Mouse (Mus musculus): ENCODE data around the gene Rpl13a.
A peak's percentile ranks its signal among the peaks of the same experiment; 100 is the strongest.
"Not testable (repeated sequence)": the region's sequence is repeated elsewhere in the genome, so short reads cannot be mapped to it uniquely, and the experiment has no call there.

The Rpl13a gene

DNA sequence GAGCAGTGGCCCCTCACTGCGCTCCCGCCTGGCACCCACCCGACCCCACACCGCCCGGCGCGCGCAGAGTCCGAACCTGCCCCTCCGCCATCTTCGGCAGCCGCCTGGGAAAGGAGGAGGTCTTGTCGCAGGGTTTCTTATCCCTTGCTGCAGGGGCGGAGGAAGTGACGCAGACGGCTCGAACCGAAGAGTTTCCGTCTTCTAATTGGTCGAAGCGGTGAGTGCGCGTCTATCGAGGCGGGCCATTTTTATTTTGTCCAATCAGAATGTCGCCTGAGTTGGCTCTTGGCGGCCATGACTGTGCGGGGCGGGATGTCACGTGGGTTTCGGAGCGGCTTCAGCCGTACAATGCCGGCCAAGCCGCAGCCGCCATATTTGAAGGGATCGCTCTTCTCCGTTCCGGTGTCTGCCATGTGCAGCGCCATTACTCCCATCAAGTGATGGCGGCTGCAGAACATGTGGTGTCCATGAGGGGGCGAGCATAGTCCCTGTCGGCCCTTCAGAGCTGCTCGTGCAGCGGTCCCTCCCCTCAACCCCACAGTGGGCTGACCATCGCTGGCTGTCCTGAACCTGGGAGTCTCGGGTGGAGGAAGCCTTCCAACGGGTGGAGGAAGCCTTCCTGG is at the start of gene Rpl13a:
Gene Rpl13a (minus strand): TSS at position 138 of the 623 bp plus-strand sequence.
- DNase-seq (ENCODE audit: low spot score in 2 of 2), result peak; percentile 96 to 99

DNA sequence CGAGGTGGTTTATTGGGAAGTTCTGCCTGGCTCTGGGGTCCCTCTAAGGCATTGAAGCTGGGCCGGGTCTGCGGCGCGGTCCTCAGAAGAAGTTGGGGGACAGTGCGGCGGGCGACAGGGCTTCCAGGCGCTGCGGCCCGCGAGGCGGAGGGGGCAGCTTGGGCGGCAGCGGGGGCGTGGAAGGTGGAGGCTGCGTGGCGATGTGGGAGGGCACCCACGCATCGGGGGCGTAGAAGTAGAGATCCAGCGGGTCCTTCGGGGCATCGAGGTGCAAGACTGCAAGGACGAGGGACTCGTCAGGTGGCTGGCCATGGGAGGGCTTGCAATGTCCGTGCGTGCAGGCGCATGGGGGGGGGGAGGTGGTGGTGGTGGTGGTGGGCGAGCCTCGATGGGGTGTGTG is 47.8 kb upstream of the Rpl13a start:
- no peak for DNase-seq (ENCODE audit: low spot score in 2 of 2)

DNA sequence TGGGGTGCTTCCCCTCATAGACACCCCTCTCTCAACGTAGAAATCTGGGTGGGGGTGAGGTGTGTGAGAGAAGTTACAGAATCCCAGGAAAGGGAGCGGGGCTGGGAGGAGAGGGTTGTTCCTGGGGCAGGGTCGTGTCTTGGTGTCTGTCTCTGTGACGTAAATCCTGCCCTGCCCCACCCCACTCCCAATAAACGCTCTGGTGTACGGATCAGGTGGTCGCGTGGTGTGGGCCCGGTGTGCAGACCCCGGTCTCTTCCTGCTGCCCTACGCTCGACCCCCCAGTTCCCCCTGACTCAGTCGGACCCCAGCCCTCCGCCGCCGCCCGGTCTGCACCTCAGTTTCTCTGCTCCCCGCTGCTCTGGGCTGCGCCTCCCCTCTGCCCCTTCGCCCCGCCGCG is 47.4 kb upstream of the Rpl13a start:
- no peak for DNase-seq (ENCODE audit: low spot score in 2 of 2)

DNA sequence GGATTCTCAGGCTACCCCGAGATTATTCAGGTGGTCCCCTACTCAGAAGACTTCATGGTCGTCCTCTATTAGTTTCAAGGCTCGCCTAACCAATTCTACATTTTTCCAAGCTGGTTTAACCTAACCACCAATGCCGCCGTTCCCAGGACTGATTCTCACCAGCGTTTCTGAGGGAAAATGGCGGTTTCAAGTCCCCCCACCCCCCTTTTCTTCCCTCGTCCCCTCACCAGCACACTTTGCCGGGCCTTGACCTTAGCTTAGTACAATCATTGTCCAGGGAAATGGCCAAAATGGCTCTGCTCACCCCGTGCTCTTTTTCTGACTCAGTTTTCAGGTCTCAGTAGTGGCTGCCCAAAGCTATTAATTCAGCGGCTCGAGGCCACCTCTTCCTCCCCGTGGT is 46.8 kb upstream of the Rpl13a start:
- DNase-seq (ENCODE audit: low spot score in 2 of 2), result no peak

DNA sequence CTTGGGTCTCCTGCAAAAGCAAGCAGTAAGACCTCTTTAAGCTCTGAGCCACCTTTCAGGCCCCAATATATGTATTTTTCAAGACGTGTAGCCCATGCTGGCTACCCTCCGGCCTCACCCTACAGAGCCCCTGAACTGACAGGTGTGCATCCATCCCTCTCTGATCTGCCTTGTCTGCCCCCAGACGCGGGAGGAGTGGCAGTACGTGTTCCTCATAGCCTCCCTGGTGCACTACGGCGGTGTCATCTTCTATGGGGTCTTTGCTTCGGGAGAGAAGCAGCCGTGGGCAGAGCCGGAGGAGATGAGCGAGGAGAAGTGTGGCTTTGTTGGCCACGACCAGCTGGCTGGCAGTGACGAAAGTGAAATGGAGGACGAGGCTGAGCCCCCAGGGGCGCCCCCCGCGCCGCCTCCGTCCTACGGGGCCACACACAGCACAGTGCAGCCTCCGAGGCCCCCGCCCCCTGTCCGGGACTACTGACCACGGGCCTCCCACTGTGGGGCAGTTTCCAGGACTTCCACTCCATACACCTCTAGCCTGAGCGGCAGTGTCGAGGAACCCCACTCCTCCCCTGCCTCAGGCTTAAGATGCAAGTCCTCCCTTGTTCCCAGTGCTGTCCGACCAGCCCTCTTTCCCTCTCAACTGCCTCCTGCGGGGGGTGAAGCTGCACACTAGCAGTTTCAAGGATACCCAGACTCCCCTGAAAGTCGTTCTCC is 46.2 kb upstream of the Rpl13a start:
- DNase-seq (ENCODE audit: low spot score in 2 of 2), result no peak

DNA sequence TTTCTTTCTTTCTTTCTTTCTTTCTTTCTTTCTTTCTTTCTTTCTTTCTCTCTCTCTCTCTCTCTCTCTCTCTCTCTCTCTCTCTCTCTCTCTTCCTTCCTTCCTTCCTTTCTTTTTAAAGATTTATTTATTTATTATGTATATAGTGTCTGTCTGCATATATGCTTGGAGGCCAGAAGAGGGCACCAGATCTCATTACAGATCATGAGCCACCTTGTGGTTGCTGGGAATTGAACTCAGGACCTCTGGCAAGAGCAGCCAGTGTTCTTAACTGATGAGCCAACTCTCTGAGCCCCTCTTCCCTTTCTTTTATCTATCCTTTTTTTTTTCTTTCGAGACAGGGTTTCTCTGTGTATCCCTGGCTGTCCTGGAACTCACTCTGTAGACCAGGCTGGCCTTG is 45.2 kb upstream of the Rpl13a start:
- DNase-seq (ENCODE audit: low spot score in 2 of 2), result not testable (repeated sequence)

DNA sequence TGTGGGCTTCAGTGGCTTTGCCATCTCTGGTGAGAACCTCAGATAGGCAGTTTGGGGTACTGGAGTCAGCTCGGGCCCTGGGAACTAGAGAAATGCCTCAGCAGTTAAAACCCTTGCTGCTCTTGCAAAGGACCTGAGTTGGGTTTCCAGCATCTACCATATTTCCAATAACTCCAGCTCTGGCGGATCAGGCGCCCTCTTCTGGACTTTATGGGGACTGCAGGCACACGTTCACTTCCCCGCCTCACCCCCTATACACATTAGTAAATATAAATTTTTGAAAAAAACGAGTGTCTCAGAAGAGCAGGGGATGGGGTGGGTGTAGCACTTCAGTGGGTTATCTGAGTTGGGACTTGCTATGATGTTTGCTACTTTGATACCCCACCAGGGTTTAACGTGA is 44.4 kb upstream of the Rpl13a start:
- no peak for DNase-seq (ENCODE audit: low spot score in 2 of 2)

DNA sequence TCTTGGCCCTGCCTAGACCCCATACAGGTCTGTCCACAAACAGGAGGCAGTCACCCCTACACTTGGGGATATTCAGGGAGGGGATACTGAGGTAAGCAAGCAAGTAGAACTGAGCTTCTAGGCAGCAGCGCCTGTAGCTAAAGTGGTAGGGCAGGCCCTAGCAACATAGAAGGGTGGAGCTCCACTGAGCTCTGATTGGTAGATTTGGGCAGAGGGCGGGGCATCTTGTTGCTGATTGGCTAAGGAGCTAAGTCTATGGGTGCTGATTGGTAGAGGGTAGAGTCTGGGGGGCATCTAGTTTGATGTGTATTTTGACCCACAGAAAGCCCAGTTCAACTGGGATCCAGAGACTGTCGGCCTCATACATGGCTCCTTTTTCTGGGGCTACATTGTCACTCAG is 40.9 kb upstream of the Rpl13a start:
- DNase-seq (ENCODE audit: low spot score in 2 of 2), result no peak

DNA sequence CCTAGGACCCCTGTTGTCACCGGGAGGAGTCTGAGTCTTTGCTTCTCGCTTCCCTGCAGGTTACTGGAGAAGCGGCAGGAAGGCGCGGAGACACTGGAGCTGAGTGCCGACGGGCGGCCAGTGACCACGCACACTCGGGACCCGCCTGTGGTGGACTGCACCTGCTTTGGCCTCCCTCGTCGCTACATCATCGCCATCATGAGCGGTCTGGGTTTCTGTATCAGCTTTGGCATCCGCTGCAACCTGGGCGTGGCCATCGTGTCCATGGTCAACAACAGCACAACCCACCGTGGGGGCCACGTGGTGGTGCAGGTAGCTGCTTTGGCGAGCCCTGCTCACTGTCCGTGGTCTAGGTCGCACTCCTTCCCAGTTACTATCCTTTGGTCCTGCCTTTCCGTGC is 40.1 kb upstream of the Rpl13a start:
- DNase-seq (ENCODE audit: low spot score in 2 of 2), result no peak

DNA sequence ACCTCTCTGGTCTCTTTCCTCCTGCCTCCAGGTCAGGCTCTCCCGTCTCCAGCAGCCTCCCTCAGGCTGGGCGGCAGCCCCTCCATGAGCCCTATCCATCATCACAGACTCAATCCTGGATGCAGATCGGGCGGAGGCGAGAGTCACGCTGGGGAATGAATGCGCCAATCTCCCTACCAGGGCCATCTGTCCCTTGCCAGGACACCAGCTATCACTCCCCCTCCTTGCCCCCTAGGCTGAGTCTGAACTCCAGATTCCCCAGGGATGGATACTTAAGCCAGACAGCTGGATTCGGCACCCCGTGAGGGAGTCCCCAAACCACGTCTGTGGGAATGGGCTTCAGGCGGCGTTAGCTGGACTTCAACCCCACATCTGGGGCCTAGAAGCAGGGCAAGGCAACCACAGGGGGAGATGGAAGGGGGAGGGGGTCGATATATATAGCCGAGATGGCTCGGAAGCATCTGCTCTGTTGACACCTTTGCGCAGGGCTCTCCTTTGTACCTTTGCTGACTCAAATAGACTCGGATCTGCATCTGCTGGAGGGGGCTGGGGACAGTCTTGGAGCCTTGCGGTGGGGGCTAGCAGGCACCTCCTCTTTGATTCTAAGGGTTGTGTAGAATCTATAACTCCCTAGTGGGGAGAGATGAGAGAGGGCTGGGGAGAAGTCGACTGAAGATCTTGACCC is 39.3 kb upstream of the Rpl13a start:
- no peak for DNase-seq (ENCODE audit: low spot score in 2 of 2)

DNA sequence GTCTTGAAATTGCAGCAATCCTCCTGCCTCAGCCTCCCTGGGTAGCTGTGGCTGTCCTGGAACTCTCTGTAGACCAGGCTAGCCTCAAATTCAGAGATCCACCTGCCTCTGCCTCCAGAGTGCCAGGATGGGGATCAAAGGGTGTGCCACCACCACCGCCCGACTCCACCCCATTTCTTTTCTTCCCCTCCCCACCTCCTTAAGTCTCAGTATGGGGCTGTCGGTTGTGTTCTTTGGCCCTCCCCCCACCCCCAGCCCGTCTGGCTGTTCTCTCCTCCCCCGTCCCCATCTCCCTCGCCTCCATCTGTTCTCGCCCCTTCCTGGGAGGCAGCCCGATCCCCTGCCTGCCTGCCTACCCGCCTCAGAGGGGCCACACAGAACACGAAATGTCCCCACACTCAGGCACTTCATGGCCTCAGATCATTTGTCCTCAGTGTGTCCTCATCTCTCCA is 38.4 kb upstream of the Rpl13a start:
- DNase-seq (ENCODE audit: low spot score in 2 of 2), result no peak

DNA sequence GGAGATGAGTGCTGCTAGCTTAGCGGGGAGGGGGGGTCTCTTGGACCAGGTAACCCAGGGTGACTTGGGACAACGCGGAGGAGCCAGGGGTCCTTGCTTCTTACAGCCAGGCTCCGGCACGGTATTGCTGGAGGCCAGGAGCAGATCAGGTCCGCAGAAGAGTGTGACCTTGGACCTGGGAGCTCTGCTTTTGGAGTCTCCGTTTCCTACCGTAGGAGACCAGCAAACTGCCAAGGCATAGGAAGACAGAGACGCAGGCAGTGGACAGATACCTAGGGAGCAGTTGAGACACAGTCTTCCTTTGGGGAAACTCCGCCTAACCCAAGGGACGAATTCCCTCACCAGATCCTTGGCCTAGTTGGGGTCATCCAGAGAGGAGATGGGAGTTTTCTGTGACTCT is 37.1 kb upstream of the Rpl13a start:
- DNase-seq (ENCODE audit: low spot score in 2 of 2), result no peak

DNA sequence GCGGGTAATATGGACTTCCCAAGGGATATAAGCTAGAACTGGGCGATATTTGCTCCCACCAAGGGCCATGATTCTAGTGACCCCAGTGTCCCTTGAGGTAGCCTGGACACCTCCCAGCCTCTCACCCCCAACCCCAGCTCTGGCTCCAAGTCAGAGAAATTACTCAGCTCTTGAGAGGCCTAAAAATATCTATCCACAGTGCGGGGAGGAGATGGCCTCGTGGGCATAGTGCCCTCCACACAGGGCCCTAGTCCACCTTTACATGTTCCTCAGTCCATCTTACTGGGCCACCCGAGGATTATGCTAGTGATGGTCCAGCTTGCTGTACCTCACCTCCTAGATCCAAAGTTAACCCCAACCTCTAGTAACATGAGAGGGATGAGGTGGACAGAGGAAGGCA is 36.3 kb upstream of the Rpl13a start:
- no peak for DNase-seq (ENCODE audit: low spot score in 2 of 2)

DNA sequence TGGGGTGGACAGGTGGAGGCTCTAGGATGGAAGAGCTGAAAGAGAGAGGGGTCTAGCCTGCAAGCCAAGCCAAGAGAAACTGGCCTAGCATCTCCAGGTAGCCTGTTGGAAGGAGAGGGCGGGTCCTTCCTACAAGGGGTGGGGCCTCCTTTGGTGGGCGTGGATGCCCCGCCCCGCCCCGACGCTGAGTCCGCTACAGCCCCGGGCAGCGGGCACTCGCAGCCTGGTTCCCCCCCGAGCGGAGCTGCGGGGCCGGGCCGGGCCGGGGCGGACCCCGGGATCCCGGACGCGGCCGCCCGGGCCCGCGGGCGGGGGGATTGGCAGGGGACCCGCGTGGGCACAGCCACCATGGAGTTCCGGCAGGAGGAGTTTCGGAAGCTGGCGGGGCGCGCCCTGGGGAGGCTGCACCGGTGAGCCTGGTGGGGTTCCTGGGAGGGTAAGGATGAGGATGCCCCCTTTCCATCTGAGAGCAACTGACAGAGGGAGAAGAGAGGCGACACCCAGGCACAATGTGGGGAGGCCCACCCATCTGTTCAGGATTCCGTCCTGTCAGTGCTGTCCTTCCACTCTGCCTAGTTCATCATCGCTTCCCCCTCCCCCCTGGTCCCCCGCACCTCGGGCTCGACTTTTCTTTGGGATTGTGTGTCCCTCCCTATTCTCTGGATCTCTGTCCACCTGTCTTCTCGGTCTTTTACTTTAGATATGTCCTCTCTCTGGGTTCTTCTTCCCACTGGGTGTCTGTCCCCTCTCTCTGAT is 35.4 kb upstream of the Rpl13a start, which contains the start of gene Slc17a7:
Gene Slc17a7 (plus strand): TSS at position 215 of the 756 bp plus-strand sequence.
- DNase-seq (ENCODE audit: low spot score in 2 of 2), result peak in 1 of 2 experiments; percentile 25

DNA sequence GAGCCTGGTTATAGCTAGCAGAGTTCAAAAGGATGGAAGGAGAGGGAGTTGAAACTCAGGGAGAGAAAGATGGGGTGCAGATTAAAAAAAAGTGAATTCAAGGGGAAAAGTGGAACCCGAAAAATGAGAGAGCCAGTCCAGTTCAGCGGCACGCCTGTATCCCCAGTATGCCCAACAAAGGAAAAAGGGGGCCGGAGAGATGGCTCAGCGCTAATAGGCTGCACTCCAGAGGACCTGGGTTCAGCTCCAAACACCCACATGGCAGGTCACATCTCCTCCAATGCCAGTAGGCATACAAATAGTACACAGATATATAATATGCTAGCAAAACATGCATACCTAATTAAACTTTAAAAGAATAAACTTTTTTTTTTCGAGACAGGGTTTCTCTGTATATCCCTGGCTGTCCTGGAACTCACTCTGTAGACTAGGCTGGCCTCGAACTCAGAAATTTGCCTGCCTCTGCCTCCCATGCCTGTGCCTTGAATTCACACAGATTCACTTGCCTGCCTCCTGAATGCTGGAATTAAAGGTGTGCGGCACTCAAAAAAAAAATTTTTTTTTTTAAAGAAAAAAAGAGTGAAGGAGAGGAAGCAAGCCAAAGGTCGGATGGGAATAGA is 34.5 kb upstream of the Rpl13a start:
- no peak for DNase-seq (ENCODE audit: low spot score in 2 of 2)

DNA sequence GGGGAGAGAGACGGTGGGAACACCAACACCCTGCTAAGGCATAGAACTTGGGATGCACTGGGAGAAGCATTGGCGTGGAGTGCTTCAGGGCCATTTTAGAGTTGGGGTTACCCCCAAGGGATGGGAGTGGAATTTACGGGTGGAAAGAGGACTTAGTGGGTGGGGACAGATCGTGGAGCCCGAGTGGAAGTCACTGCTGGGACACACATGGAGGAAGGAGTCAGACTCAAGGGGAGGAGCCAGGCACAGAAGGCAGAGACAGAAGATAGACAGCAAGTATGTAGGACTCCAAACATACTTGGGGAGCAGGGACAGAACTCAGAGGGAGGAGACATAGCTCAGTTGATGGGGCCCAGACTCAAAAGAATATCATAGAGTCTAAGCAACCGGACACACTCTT is 34.0 kb upstream of the Rpl13a start:
- DNase-seq (ENCODE audit: low spot score in 2 of 2), result no peak

DNA sequence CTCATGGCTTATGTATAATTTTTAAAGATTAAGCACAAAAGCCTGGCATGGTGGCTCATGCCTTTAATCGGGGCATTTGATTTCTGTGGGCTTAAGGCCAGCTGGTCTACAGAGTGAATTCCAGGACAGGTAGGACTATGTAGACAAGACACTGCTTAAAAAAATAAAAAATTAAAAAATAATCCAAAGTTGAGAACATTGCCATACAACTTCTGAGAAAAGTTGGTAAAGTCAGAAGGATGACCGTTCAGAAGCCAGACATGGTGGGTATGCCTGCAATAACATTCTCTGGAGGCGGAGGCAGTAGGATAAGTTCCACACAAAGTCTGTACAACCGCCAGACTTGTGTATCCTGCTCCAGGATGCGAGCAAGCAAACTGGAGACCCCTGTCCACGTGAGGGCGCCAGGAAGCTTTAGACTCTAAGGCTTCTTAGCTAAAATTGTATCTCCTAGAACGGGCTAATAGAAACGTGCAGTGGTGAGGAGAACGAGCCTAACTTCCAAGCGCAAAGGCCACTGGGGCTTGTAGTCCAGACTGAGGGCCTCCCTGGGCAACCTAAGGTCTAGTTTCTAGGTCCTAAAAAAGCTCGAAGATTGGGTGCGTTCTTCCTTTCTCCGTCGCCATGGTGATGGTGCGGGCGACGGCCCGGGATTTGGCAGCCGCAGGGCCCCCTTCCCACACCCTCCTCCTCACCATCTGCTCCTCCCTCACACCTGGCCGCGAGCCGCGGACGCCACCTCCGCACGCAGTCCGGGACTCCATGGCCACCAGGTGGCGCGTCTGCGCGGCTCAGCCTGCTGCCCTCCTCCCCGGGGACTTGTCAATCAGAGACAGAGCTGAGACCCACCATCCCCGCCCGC is 33.3 kb upstream of the Rpl13a start:
- peak; percentile 80 to 96 for DNase-seq (ENCODE audit: low spot score in 2 of 2)

DNA sequence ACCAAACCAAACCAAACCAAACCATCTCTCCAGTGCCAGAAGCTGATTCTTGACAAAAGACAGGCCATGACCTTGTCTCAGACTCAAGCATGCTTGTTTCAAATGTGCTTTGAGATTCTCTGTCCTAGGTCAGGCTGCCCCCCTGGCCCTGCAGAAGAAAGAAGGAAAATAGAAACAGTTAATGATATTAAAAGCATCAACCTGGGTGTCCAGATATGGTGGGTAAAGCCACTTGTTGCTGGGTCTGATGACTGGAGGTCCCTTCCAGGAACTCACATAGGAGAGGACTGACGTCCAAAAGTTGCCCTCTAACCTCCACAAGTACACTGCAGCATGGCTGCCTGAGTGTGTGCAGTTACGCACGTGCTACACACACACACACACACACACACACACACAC is 32.3 kb upstream of the Rpl13a start:
- DNase-seq (ENCODE audit: low spot score in 2 of 2), result no peak

DNA sequence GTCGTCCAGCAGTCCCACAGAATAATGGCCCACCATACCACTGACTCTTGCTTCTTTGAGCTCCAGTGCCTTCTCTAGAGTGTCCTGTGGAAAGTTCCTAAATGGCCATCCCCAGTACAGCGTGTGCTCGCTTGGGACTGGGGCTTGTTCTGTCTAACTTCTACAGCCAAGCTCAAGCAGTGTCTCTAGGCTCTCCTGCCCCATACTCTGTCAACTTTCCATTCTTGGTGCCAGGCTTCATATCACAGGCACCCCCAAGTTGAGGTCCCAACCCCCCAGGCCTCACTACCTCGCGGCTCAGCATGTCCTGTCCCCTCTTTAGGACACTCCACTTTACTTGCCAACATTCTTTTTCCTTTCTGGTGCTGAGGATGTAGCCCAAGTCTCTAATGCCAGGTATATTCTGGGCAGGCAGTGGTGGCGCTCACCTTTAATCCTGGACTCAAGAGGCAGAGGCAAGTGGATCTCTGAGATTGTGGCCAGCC is 31.8 kb upstream of the Rpl13a start:
- DNase-seq (ENCODE audit: low spot score in 2 of 2), result no peak

DNA sequence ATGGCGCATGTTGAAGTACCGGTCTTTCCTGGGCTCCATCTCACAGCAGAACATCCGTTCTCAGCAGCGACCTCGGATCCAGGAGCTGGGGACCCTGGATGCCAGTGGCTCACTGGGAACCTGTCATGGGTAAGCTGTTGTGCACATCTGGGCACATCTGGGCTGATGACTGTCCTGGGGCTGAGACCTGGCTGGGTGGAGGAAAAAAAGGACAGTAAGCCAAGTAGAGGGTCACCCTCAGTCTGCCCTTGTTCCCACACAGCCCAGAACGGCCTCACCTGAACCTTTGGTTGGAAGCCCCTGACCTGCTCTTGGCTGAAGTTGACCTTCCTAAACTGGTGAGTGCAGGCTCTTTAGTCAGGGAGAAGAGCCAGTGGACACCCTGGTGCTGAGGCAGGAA is 30.4 kb upstream of the Rpl13a start:
- no peak for DNase-seq (ENCODE audit: low spot score in 2 of 2)

DNA sequence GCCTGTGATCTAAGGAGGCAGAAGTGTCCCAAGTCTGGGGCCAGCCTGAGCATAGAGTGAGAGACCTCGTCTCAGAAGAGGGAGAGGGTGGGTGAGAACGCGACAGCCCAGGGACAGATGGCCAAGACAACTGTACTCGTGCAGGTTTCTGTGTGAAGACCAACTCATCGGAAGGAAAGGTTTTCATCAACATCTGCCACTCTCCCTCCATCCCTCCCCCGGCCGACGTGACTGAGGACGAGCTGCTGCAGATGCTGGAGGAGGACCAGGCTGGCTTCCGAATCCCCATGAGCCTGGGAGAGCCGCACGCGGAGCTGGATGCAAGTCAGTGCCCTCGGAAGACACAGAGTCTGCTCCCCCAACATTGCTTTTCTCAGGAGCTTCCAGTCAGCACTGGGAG is 28.9 kb upstream of the Rpl13a start:
- no peak for DNase-seq (ENCODE audit: low spot score in 2 of 2)

Data from urinary bladder, adult 18-20 months (tissue).